Mouse (Mus musculus): ENCODE data around the gene Zfp329.
"Not testable (repeated sequence)": the region's sequence is repeated elsewhere in the genome, so short reads cannot be mapped to it uniquely, and the experiment has no call there.

The Zfp329 gene

GRCm38 (mm10) chr7:12818521-12819295, at the start of gene Zfp329:
Gene Zfp329 (minus strand): TSS chr7:12818858.
- peak; percentile 85 to 93 for DNase-seq (ENCODE audit: low spot score in 2 of 2)

GRCm38 (mm10) chr7:12835779-12836178, 17.1 kb upstream of the Zfp329 start:
- DNase-seq (ENCODE audit: low spot score in 2 of 2): no peak

DNA sequence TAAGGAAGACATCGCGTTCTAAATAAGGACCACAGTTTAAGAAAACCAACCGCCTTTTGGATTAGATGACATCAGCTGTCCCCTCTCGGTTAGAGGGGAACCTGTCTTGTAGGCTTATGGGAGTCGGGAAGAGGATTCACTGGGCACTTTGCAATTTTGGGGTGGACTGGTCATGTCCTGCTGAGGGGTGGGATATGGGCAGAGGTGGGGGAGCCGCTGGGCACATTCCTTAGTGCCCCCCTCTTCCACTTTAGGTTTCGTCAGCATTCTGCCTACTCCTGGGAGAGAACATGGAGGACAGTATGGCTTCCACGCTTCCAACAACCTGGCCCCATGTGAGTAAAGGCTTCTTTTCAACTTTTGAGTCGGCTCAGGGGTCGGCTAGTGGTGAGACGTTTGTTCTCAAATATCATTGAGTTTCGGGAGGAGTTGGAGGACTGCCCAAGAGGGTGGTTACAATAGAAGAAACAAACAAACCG, 16.6 kb upstream of the Zfp329 start:
- peak in 1 of 2 experiments; percentile 22 for DNase-seq (ENCODE audit: low spot score in 2 of 2)

DNA sequence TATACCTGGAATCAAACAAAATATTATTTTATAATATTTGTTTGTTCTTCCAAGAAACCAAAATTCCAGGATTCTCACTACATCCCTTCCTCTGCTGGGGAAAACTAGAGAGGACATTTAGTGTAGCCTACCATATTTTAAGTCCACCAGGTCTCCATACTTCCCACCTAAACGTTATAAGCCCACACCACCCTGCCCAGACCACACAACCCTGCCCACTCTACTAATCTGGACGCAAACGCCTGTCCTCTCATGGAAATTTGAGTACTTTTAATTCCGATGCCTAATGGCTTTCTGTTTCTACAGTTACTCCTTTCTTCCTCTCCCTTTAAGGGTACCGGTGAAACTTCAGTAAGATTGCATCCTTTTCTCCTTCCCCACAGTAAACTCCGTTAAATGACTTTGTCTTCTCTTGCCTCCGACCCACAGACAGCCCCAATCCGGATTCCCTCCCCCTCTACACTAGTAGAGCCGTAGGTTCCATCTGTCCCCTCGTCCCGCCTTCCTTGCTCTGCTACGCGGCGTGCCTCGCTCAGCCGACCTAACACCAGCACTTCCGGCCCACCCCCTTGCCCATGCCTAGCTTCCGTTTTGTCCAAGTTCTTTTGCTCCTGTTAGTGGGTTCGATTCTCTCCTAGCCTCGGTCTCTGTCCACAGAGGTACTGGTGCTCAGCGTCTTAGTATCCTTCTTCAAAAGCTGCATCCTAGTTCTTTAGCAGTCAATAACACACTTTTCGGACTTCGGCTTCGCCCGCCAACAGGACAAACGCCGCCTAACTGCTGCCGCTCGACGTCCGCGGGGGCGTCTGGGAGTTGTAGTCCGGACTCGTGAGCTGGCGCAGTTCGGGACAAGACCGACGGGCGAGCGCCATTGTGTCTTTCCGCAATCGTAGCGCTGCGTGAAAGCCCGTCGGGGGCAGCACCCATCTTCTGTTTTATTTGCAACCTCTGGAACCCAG, 15.8 kb upstream of the Zfp329 start, which contains the start of gene Zfp110:
Zfp110 (plus strand) TSS at position 600 of the 959 bp plus-strand sequence.
- DNase-seq (ENCODE audit: low spot score in 2 of 2): peak; percentile 86 to 94

- no peak for DNase-seq (ENCODE audit: low spot score in 2 of 2)
Observed at GRCm38 (mm10) chr7:12815566-12815965, 3.1 kb downstream of the Zfp329 start.

- DNase-seq (ENCODE audit: low spot score in 2 of 2): no peak
Observed at GRCm38 (mm10) chr7:12803727-12804071, 15.0 kb downstream of the Zfp329 start.

DNA sequence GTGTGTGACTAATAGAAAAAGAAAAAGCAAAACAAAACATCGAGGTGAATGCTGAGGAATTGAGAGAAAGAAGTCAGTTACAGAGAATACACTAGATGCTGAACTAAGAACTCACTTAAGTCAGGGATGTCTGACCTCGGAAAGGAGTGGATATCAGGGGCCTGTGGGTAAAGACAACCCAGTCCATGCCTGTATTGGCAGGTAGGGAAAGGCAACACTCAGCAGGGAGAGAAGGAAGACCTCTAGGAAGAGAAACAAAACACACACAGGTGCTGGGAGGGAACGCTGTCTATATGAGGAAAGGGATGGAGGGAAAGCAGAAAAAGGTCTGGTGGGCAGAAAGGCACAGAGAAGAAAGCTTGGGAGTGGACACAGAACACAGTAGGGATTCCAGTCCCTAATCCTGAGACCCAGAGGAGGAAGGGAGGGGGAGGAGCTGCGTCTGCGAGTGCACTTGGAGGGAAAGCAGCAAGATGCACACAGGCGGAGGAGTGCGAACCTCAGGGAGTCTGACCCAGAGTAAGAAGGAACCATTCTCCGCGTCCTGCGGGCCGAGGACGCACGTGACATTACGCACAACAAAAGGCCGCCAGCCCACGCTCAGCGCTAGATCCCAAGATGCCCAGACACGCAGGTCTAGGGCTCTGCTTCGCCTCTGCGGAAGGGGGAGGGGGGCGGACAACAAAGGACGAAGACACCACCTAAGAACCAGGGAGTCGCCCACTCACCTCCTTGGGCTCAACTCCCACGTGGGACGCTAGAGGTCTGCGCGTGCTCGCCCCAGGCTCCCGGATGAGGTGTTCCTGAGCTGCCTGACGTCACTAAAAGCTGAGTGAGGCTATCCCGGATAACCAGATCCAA, 15.6 kb downstream of the Zfp329 start, which contains the start of gene Zscan18:
Zscan18 (minus strand) TSS at position 770 of the 861 bp plus-strand sequence.
- peak; percentile 9 to 36 for DNase-seq (ENCODE audit: low spot score in 2 of 2)

GRCm38 (mm10) chr7:12799554-12799953, 19.1 kb downstream of the Zfp329 start:
- DNase-seq (ENCODE audit: low spot score in 2 of 2): no peak

- DNase-seq (ENCODE audit: low spot score in 2 of 2): no peak
Observed at GRCm38 (mm10) chr7:12797971-12798370, 20.7 kb downstream of the Zfp329 start.

- DNase-seq (ENCODE audit: low spot score in 2 of 2): not testable (repeated sequence)
Observed at GRCm38 (mm10) chr7:12792624-12793023, 26.0 kb downstream of the Zfp329 start.

- DNase-seq (ENCODE audit: low spot score in 2 of 2): no peak
Observed at GRCm38 (mm10) chr7:12788025-12788424, 30.6 kb downstream of the Zfp329 start.

DNA sequence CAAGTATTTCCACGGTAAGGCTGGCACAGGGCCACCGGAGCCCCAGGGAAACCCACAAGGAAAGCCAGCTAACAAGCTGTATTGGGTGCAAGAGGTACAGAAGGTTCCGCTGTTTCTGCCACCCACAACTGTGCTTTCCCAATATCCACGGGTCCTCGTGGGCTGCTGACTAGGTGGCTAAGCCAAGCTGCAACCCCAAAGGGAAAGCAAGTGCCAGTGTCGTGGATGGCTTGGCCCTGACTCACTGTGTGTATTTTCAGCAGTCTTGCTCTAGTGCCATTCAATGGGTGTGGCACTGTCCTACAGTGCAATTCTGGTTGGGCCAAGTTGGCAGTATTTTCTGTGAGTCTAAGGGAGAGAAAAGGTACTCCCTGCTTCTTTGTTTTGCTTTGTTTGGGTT, 31.3 kb downstream of the Zfp329 start:
- no peak for DNase-seq (ENCODE audit: low spot score in 2 of 2)

GRCm38 (mm10) chr7:12780151-12780830, 38.4 kb downstream of the Zfp329 start:
- peak; percentile 10 to 73 for DNase-seq (ENCODE audit: low spot score in 2 of 2)

DNA sequence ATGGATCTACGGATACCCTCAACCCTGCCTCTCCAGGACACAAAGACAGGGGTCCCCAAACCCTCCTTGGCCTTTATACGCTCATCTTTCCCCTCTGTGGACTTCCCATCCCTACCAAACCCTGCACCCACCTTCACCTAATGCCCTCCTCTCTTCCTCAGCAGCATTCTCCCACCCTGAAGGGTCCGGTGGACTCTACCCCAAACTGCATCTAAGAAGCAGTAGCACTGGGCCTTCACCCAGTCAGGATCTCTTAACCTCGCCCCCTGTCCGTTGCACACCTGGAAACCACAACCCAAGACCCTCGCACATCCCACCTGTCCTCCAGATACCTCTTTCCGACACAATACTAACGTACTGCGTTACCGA, 38.9 kb downstream of the Zfp329 start:
- DNase-seq (ENCODE audit: low spot score in 2 of 2): no peak

- no peak for DNase-seq (ENCODE audit: low spot score in 2 of 2)
Observed at GRCm38 (mm10) chr7:12779141-12779540, 39.5 kb downstream of the Zfp329 start.

DNA sequence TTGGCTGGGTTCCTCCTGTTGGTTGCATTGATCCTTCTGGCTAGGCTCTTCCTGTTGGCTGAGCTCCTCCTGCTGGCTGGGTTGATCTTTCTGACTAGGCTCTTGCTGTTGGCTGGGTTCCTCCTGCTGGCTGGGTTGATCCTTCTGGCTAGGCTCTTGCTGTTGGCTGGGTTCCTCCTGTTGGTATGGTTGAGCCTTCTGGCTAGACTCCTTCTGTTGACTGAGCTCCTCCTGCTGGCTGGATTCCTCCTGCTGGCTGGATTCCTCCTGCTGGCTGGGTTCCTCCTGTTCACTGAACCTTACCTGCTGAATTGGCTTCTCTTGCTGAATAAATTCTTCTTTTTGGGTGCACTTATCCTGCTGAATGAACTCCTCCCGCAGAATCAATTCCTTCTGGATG, 44.1 kb downstream of the Zfp329 start:
- no peak for DNase-seq (ENCODE audit: low spot score in 2 of 2)

DNA sequence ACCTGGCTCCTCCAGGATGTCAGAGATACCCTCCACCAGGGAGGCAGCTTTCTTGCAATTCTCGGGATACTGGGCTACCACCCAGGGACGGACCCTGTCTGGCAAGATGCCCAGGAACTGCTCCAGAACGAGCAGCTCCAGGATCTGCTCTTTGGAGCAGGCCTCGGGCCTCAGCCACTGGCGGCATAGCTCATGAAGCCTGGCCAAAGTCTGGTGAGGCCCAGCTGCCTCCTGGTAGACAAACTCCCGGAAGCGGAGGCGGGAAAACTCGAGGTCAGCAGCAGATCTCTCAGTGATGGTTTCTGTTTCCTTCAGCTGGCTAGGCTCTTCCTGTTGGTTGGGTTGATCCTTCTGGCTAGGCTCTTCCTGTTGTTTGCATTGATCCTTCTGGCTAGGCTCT, 44.5 kb downstream of the Zfp329 start:
- no peak for DNase-seq (ENCODE audit: low spot score in 2 of 2)

Measured in spleen, postnatal 10 days (tissue).